ENCODE assay signal across 30 mouse cellular contexts in genomic region chr2:146172106-146172505, GRCm38 (mm10). TPM values are rescaled to one million over a fixed set of nuclear protein-coding genes. Genes with fewer than 3 reads are reported as not detected.
DNase-seq lines count a peak whose midpoint lies in the region; ATAC-seq and TF ChIP-seq lines count a peak whose summit lies in the region.
"Had no signal": no experiment of that assay in that cellular context is flagged by ENCODE, and none has a peak within 500 bp of the region (broad histone marks: within the 10 kb centered on the region; RNA-seq: fewer than 3 reads in every experiment).

No protein-coding gene starts in this region.

- 23% methylated on average over 4 of the region's 4 CpGs for WGBS in forebrain, embryonic 14.5 days
- 54% methylated on average over 4 of the region's 4 CpGs for WGBS in forebrain, embryonic 10.5 days
- WGBS in hindbrain, embryonic 15.5 days = 38% methylated on average over 4 of the region's 4 CpGs
- WGBS in hindbrain, embryonic 10.5 days = 41% methylated on average over 4 of the region's 4 CpGs

- H3K4me3 ChIP-seq in forebrain, embryonic 14.5 days (ENCODE audit: low read depth, low read length) = no peak overlapping the region
- H3K4me3 ChIP-seq in forebrain, embryonic 10.5 days = no peak overlapping the region
- H3K4me3 ChIP-seq in hindbrain, embryonic 15.5 days = no peak overlapping the region
- H3K4me3 ChIP-seq in hindbrain, embryonic 10.5 days = no peak overlapping the region
- H3K4me3 ChIP-seq: embryonic facial prominence, embryonic 15.5 days; forebrain, embryonic 15.5 days; heart, adult 2 months; heart, embryonic 13.5 days; hindbrain, embryonic 13.5 days had no signal

- no peak for TF ChIP-seq POLR2A in brain, embryonic 14.5 days (IDR thresholded peaks at IDR 0.05; ENCODE audit: borderline replicate concordance, extremely low read depth, insufficient read depth, insufficient read length, poor library complexity, severe bottlenecking)

- no peak overlapping the region for H3K27ac ChIP-seq in forebrain, embryonic 14.5 days (ENCODE audit: low read depth, low read length)
- H3K27ac ChIP-seq in forebrain, embryonic 10.5 days = no peak overlapping the region
- H3K27ac ChIP-seq in hindbrain, embryonic 15.5 days (replicated peaks) = no peak overlapping the region
- H3K27ac ChIP-seq in hindbrain, embryonic 10.5 days = no peak overlapping the region
- H3K27ac ChIP-seq: embryonic facial prominence, embryonic 15.5 days; forebrain, embryonic 15.5 days; heart, adult 2 months; heart, embryonic 13.5 days; hindbrain, embryonic 13.5 days had no signal

- H3K9me3 ChIP-seq in forebrain, embryonic 14.5 days (replicated peaks; ENCODE audit: control insufficient read depth, low read length) = no peaks in the 10 kb centered on the region
- no peaks in the 10 kb centered on the region for H3K9me3 ChIP-seq in forebrain, embryonic 10.5 days
- H3K9me3 ChIP-seq in hindbrain, embryonic 15.5 days = no peaks in the 10 kb centered on the region
- no peaks in the 10 kb centered on the region for H3K9me3 ChIP-seq in hindbrain, embryonic 10.5 days
- H3K9me3 ChIP-seq: embryonic facial prominence, embryonic 15.5 days; forebrain, embryonic 15.5 days; heart, embryonic 13.5 days; hindbrain, embryonic 13.5 days had no signal

- H3K4me1 ChIP-seq in forebrain, embryonic 14.5 days (ENCODE audit: control insufficient read depth, insufficient read depth, low read length) = peaks cover 19% of the 10 kb centered on the region
- H3K4me1 ChIP-seq in forebrain, embryonic 10.5 days = peaks cover 26% of the 10 kb centered on the region
- H3K4me1 ChIP-seq in hindbrain, embryonic 15.5 days (replicated peaks) = peaks cover 10% of the 10 kb centered on the region
- H3K4me1 ChIP-seq in hindbrain, embryonic 10.5 days (replicated peaks) = peaks cover 23% of the 10 kb centered on the region
- H3K4me1 ChIP-seq: embryonic facial prominence, embryonic 15.5 days; heart, embryonic 13.5 days had no signal

- ATAC-seq in forebrain, embryonic 14.5 days = no peak
- peak; percentile 32; the same call in 1 of the 2 replicates for ATAC-seq in hindbrain, embryonic 15.5 days (ENCODE audit: low FRiP score, low read depth)
- ATAC-seq: CD4-positive, CD25-positive, alpha-beta regulatory T cell, adult 4 months; forebrain, embryonic 15.5 days; inflammation-experienced regulatory T-cells, adult 6 months; intestine, embryonic 16.5 days had no signal

- H3K4me2 ChIP-seq in forebrain, embryonic 14.5 days (ENCODE audit: low read length) = no peak overlapping the region
- no peak overlapping the region for H3K4me2 ChIP-seq in hindbrain, embryonic 15.5 days
- H3K4me2 ChIP-seq: embryonic facial prominence, embryonic 15.5 days; forebrain, embryonic 15.5 days; heart, embryonic 13.5 days; hindbrain, embryonic 13.5 days had no signal

- DNase-seq in forebrain, embryonic 14.5 days (ENCODE audit: low spot score) = peak; percentile 36
- no peak for DNase-seq in forebrain, embryonic 10.5 days (ENCODE audit: extremely low spot score, low spot score)
- DNase-seq in hindbrain, embryonic 10.5 days (ENCODE audit: low spot score) = no peak
- peak; percentile 46 for DNase-seq in left cerebral cortex, postnatal 4 days
- DNase-seq in left cerebral cortex, postnatal 36 days (ENCODE audit: low spot score in 2 of 2) = no peak
- DNase-seq in brain, embryonic 14.5 days (ENCODE audit: low read depth) = peak; percentile 61
- DNase-seq in thymus, postnatal 14 days = no peak
- DNase-seq: adrenal gland, adult 2 months; adrenal gland, postnatal 14 days; cerebellum, adult 11-12 months; cerebellum, adult 8-10 months; cerebellum, postnatal 36 days; embryo, embryonic 11 days; gastrocnemius, postnatal 25 days; heart, adult 2 months; heart, postnatal 14 days; heart, postnatal 4 days; kidney, adult 18-20 months had no signal

- no peak for TF ChIP-seq CTCF in brain, embryonic 14.5 days (IDR thresholded peaks at IDR 0.05; ENCODE audit: borderline replicate concordance, extremely low read depth, insufficient read depth, insufficient read length)

- H3K36me3 ChIP-seq in forebrain, embryonic 14.5 days (ENCODE audit: control insufficient read depth, insufficient read depth, low read length) = no peaks in the 10 kb centered on the region
- H3K36me3 ChIP-seq in forebrain, embryonic 10.5 days (replicated peaks) = no peaks in the 10 kb centered on the region
- H3K36me3 ChIP-seq in hindbrain, embryonic 15.5 days = no peaks in the 10 kb centered on the region
- no peaks in the 10 kb centered on the region for H3K36me3 ChIP-seq in hindbrain, embryonic 10.5 days
- H3K36me3 ChIP-seq: embryonic facial prominence, embryonic 15.5 days; forebrain, embryonic 15.5 days; heart, embryonic 13.5 days; hindbrain, embryonic 13.5 days had no signal

- intact Hi-C loops in left cerebral cortex, postnatal 4 days (cut with DNase I) = no loop called here
- intact Hi-C loops in left cerebral cortex, postnatal 36 days (cut with DNase I) = no loop called here

- no peaks in the 10 kb centered on the region for H3K27me3 ChIP-seq in forebrain, embryonic 14.5 days (replicated peaks; ENCODE audit: control insufficient read depth, insufficient read depth, low read length)
- H3K27me3 ChIP-seq in forebrain, embryonic 10.5 days (ENCODE audit: poor library complexity, severe bottlenecking) = peaks cover 8% of the 10 kb centered on the region; the same call in 1 of the 2 replicates
- H3K27me3 ChIP-seq in hindbrain, embryonic 15.5 days = no peaks in the 10 kb centered on the region
- no peaks in the 10 kb centered on the region for H3K27me3 ChIP-seq in hindbrain, embryonic 10.5 days (ENCODE audit: insufficient read depth, poor library complexity, severe bottlenecking)
- H3K27me3 ChIP-seq: embryonic facial prominence, embryonic 15.5 days; forebrain, embryonic 15.5 days; heart, embryonic 13.5 days; hindbrain, embryonic 13.5 days had no signal

- no peak overlapping the region for H3K9ac ChIP-seq in forebrain, embryonic 14.5 days (ENCODE audit: low read length)
- H3K9ac ChIP-seq in hindbrain, embryonic 15.5 days = no peak overlapping the region
- H3K9ac ChIP-seq: embryonic facial prominence, embryonic 15.5 days; forebrain, embryonic 15.5 days; heart, embryonic 13.5 days; hindbrain, embryonic 13.5 days had no signal

RNA-seq across cellular contexts. Expression of gene Insm1, which starts 49.6 kb away (rescaled TPM):
- polyA plus RNA-seq in forebrain, embryonic 14.5 days (2014; fragmentation: Nextera tagmentation; extraction: Ambion mirVana) = 12.6 and 14.7 TPM in 2 replicates
- polyA plus RNA-seq in forebrain, embryonic 10.5 days (2016; fragmentation: Nextera tagmentation; extraction: Ambion mirVana) = 1.6 and 1.8 TPM in 2 replicates
- 3.8 and 5.1 TPM in 2 replicates for polyA plus RNA-seq in hindbrain, embryonic 15.5 days (2015; fragmentation: Nextera tagmentation; extraction: Ambion mirVana)
- 4.9 and 7.3 TPM in 2 replicates for polyA plus RNA-seq in hindbrain, embryonic 10.5 days (2016; fragmentation: Nextera tagmentation; extraction: Ambion mirVana)
- 10 to 100 TPM; 11.6 to 14.7 TPM for total RNA-seq in left cerebral cortex, postnatal 4 days (2021)
- 1 to 10 TPM; 3.9 to 6.1 TPM for total RNA-seq in left cerebral cortex, postnatal 36 days (2021)
- 51.1 and 74.2 TPM in 2 replicates for polyA plus RNA-seq in brain, embryonic 14.5 days (2012; rRNA removed)
- total RNA-seq: gastrocnemius, adult 8-10 months; gastrocnemius, postnatal 25 days; heart, adult 2 months; heart, postnatal 4 days; MEL had no signal
- polyA plus RNA-seq: C2C12; CD4-positive, CD25-positive, alpha-beta regulatory T cell, adult 4 months; gonadal fat pad, adult 2 months; heart, adult 2 months; heart, embryonic 13.5 days; inflammation-experienced regulatory T-cells, adult 6 months had no signal

Comparison
In these comparisons a context has a peak if more than half of its experiments do, and no peak if none do; other contexts are left out.
1. DNase-seq: peak in forebrain, embryonic 14.5 days (single experiment), left cerebral cortex, postnatal 4 days (single experiment) and brain, embryonic 14.5 days (single experiment); none in forebrain, embryonic 10.5 days (single experiment), hindbrain, embryonic 10.5 days (single experiment), left cerebral cortex, postnatal 36 days (0 of 2) and thymus, postnatal 14 days (single experiment).